In genomic region chr10:9857850-9858249, GRCm38 (mm10) we compare ENCODE assay signal across 29 mouse cellular contexts.
"Had no signal": no experiment of that assay in that cellular context is flagged by ENCODE, and none has a peak within 500 bp of the region (broad histone marks: within the 10 kb centered on the region; RNA-seq: fewer than 3 reads in every experiment).

No protein-coding gene starts in this region.

- H3K36me3 ChIP-seq: embryonic facial prominence, embryonic 15.5 days had no signal

- DNase-seq: cerebellum, adult 2 months; cerebellum, adult 8-10 months; cerebellum, adult 9-10 months; cerebellum, adult 9-11 months; cerebellum, postnatal 10 days; cerebellum, postnatal 14 days; cerebellum, postnatal 25 days; cerebellum, postnatal 36 days; embryo, embryonic 11 days; forebrain, postnatal 0 days; gastrocnemius, adult 2 months; gastrocnemius, postnatal 10 days; gastrocnemius, postnatal 14 days; gastrocnemius, postnatal 25 days; gastrocnemius, postnatal 36 days; heart, adult 11 months; heart, adult 18-20 months; heart, adult 2 months had no signal

- H3K4me1 ChIP-seq: embryonic facial prominence, embryonic 10.5 days; embryonic facial prominence, embryonic 12.5 days; embryonic facial prominence, embryonic 13.5 days; embryonic facial prominence, embryonic 15.5 days; forebrain, embryonic 12.5 days; forebrain, embryonic 15.5 days had no signal

- ATAC-seq: forebrain, embryonic 13.5 days; forebrain, embryonic 14.5 days; forebrain, embryonic 15.5 days; forebrain, embryonic 16.5 days; forebrain, postnatal 0 days had no signal

- H3K4me3 ChIP-seq: embryonic facial prominence, embryonic 10.5 days; embryonic facial prominence, embryonic 12.5 days; embryonic facial prominence, embryonic 13.5 days; embryonic facial prominence, embryonic 15.5 days; erythroblast, embryonic 14.5 days; forebrain, embryonic 10.5 days; forebrain, embryonic 12.5 days; forebrain, embryonic 13.5 days; forebrain, embryonic 15.5 days; gastrocnemius, adult 2 months; heart, adult 2 months had no signal

- H3K9me3 ChIP-seq: embryonic facial prominence, embryonic 13.5 days; embryonic facial prominence, embryonic 15.5 days; forebrain, embryonic 15.5 days had no signal

- H3K27ac ChIP-seq: embryonic facial prominence, embryonic 10.5 days; embryonic facial prominence, embryonic 12.5 days; embryonic facial prominence, embryonic 13.5 days; embryonic facial prominence, embryonic 15.5 days; forebrain, embryonic 10.5 days; forebrain, embryonic 12.5 days; forebrain, embryonic 13.5 days; forebrain, embryonic 15.5 days; gastrocnemius, adult 2 months; heart, adult 2 months had no signal

- H3K9ac ChIP-seq: embryonic facial prominence, embryonic 12.5 days; embryonic facial prominence, embryonic 13.5 days; embryonic facial prominence, embryonic 15.5 days; forebrain, embryonic 12.5 days; forebrain, embryonic 13.5 days; forebrain, embryonic 15.5 days; forebrain, postnatal 0 days had no signal

- H3K4me2 ChIP-seq: embryonic facial prominence, embryonic 12.5 days; embryonic facial prominence, embryonic 13.5 days; embryonic facial prominence, embryonic 15.5 days; forebrain, embryonic 12.5 days; forebrain, embryonic 13.5 days; forebrain, embryonic 15.5 days had no signal

- H3K27me3 ChIP-seq: embryonic facial prominence, embryonic 12.5 days; embryonic facial prominence, embryonic 13.5 days; embryonic facial prominence, embryonic 15.5 days; forebrain, embryonic 12.5 days; forebrain, embryonic 13.5 days; forebrain, embryonic 15.5 days had no signal
